Mouse (Mus musculus): Measurements from ENCODE around the gene Glis1.

- TF ChIP-seq GATA1 (IDR thresholded peaks at IDR 0.05; ENCODE audit: low read length) (no peak), TAL1 (IDR thresholded peaks at IDR 0.05; ENCODE audit: low read length) (no peak)
Measured at GRCm38 (mm10) chr4:107442891-107443483, 8.6 kb downstream of the Glis1 start.

Measured in erythroblast, embryonic 14.5 days (primary cell).